Mouse (Mus musculus) lung, postnatal 36 days (tissue): ENCODE measurements at regions not wholly inside any gene's neighbourhood (a gene's known extent, or its start where the extent isn't known, plus 50 kb on each side); places are given as distances from the start of the nearest gene placed in this dataset.

Source experiments
- DNase-seq: peaks from one replicate; pipeline ENCODE4 v3.0.0; 2022; ENCODE audit warnings: mixed read lengths

DNA sequence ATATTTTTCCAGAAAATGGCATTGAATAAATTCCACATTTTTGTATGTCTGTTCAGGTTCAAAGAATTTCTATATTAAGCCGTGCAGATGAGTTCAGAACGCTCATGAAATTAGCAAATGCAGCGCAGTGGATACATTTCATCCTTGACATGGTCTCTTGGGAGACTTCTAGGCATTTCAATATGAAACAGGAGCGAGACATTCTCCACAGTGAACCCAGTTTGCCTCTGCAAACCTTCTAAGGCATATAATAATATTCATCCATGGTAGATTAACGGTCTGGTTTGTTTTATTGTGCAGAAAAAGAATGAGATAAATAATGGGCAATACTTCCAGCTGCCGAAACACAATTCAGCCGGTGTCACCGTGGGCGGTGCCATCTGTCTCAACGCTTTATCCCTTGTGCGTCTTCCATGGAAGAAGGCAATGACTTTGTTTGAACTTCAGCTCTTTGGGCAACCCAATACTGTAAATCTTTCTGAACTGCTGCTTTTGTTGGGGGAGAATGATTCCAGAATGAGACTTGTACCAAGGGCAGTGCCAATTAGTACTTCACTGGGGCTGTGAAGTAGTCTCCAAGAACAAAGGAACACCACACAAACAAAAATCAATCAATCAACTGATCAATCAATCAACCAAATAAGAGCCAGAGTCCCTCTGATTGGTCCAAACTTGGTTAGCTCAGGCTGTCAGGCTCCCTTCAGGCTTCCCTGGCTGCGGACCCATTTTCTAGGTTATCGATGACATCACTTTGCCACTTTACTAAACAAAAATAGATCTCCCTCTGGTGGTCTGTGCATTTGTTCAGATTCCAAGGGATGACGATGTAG is 326.0 kb downstream of the Ice1 start:
- no peak for DNase-seq

DNA sequence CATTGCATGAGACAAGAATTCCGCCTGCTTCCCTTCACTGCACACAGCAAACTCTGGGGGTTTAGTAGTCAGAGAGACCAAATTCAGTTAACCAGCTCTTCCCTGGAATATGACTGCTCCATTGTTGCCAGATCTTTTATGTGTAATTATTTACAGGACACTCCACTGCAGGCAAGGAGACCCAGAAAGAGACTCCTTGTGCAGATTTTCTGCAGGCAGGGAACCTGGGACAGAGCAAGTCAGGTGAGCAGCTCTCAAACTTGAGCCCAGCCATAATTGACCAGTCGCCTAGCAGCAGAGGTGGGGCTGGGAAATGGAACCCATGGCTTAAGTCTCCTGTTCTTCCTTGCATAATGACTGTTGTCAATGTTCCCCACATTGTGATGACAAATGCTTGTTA is 324.2 kb downstream of the Ice1 start:
- no peak for DNase-seq

DNA sequence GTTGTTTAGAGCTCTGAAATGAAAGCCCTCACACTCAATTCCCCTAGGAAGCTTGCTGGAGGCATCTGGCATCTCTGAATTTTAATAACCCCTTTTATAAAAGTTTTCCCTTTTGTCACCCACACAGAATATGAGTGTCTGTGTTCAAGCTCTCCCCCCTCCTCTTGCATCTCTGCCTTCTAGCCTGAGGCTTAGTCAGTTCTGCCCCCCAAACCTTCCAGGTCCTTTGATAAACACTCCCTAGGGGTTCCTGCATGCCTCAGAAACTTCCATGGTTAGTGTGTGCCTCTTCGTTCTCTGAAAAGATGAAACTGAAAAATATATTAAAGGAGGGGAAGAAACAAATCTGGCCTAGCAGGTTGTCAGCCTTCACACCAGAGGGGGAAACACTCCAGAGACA is 313.9 kb downstream of the Ice1 start:
- no peak for DNase-seq

DNA sequence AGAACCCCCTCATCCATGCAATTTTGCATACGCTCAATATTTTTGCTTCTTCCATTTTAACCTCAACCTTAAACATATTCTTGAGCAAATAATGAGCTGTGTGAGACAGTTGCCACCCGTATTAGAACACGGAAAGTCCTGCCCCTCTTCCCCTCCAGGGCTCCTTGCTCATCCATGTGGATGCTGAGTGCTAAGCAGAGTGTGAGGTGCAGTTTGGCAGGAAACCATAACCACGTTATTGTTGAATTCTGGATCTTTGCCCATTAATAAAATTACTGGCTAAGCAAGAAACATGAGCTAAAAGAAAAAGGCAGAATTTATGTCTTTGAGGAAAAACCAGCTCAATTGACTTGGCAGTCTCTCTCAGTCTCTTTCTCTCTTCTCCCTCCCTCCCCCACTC is 301.4 kb downstream of the Ice1 start:
- DNase-seq, result no peak

DNA sequence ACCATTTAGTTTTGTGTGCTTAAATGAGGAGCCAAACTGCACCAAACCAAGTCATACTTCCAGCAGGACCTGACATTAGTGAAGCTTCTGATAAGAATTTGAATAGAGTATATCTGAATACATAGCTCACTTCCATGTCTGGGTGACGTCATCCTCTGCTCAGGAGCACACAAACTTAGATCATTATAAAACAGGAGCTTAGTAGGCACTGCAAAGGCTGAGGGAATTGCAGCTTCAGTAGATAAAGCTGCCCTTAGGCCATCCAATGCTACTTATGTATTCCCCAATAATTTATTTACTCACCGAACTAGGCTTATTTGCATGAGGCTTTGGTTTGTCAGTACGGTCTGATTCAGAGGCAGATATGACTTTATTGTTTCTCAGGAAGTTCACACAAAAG is 297.0 kb downstream of the Ice1 start:
- DNase-seq, result no peak

DNA sequence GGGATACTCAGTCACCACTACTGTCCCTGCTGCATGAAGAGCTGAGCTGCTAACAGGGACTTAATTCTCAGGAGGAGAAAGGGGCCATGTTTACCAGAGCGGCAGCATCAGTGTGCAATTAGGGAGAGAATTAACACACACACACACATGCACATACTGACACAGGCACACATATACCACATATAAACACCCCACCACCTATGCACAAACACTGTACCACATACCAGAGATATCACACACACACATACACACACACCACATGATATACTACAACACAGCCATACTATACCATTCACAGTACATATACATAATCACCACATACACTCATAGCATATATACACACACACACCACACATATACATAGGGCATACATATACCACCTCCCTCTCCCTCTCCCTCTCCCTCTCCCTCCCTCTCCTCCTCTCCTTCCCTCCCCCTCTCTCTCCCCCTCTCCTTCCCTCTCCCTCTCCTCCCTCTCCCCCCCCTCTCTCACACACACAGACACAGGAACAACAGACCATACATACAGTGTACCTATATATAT is 294.2 kb downstream of the Ice1 start:
- DNase-seq, result no peak

DNA sequence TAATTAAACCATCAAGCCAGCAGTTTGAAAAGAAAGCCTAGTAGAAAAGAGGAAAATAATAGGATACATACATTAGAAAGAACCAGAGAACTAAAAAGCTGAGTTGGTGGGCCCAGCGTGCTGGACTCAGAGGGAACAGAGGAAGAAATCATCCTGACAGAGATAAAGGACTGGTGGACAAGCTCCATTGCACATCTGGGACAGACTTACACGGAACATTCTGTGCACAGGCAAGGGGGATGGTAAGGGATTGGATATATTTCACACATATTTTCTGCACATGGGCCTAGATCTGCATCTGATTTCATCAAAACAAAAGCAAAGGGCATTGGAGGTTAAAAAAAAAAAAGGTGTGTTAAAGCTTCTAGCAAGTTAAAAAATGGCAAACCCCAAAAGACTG is 293.5 kb downstream of the Ice1 start:
- DNase-seq, result no peak

DNA sequence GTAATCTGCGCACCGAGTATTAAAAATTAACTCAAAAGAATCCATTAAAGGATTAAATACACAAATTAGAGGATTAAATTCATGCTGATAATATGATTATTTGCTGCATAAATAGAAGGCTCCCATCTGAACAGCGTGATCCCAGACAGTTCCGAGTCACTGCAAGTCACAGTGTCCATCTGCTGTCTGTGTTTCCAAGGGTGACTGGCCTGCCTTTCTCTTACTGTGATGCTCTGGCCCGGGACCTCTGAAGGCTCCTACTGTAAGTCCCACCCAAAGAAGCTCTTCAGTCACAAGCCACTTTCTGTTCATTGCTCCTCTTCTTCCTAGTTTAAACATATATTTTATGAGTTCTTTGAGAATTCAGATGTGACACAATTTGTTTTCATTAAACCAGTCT is 293.1 kb downstream of the Ice1 start:
- no peak for DNase-seq

DNA sequence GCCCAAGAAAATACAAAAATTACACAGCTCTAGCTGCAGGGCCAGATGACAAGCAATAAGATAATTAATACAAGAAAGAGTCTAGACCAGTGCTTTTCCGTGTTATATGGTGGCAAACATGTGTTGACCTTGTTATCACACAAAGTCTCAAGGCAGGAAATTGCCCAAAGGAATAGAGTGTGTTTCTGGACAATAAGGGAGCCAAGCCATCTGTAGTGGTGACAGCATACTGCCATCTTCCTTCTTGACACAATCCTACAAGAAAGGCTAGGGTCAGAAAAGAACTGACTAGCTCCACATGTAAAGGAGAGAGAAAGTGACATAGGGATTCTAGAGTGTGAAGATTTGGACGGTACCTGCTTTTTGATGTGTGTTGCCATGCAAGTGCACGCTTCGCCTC is 289.0 kb downstream of the Ice1 start:
- DNase-seq, result no peak

DNA sequence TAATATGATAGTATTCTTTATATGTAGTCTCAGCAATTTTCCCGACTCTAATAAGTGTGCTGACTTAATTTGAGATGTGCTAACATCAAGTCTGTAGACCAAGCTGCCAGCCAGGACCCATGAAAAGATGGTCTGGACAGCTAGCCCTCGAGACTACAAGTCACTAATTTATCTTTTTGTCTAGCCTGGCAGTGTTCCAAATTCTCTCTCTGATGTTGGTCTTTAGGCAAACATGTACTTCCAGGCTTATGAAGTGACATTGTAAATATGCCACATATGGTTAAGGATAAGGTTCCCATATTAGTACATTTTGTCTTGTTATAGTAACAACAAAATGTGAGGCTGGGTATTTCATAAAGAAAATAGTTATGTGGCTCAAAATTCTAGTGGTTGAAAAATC is 288.5 kb downstream of the Ice1 start:
- DNase-seq, result no peak

DNA sequence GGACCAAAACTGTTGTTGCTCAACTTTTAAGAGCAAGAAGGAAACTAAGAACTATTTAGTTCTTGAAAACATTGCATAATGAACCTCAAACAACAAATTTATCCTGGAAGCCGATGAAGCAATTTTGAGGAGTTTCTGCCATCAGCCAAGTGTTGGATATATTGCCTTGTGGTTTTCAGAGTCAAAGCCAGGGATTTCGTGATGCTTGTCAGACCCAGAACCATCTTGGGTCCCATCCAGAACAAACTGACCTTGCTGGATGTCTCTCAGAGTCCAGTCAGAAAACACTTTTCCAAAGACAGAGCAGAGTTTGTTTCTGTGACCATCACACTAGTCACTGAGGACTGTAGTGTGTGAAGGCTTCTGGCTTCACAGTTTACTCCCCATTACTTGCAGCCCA is 267.8 kb downstream of the Ice1 start:
- peak; percentile 5 for DNase-seq

DNA sequence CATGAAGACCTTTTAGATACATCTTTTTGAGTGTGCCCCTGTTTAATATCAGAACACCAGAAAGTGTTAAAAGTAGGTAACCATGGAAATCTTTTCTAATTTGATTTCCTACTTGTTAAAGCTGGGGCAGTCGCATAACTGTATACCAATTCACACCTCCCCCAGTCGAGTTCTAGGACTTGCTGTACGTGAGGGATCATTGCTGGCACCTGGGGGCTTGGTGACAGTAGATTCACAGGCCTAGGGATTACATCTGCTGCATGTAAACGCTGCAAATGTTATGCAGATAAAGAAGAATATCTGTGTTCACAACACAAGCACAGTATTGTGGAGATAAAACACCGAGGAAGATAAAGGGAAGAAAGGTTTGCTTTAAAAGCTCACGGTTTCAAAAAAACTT is 256.7 kb downstream of the Ice1 start:
- no peak for DNase-seq

DNA sequence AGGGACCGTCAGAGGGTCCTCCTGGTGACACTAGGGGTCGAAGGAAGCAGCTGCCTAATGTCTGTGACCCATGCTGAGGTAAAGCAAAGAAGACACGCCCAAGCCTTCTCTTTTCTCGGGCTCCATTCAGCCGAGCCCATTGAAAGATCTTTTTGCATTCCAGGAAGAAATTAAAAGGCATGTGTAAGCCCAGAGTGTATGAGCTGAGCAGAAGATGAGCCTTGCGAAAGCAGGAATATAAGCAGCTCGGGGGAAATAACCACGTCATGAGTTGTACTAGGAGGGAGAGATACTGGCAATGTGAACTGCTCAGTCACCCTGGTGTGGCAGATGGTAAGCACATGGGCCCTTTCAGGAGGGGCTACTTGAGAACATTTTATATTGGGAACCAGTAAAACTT is 252.1 kb downstream of the Ice1 start:
- no peak for DNase-seq

DNA sequence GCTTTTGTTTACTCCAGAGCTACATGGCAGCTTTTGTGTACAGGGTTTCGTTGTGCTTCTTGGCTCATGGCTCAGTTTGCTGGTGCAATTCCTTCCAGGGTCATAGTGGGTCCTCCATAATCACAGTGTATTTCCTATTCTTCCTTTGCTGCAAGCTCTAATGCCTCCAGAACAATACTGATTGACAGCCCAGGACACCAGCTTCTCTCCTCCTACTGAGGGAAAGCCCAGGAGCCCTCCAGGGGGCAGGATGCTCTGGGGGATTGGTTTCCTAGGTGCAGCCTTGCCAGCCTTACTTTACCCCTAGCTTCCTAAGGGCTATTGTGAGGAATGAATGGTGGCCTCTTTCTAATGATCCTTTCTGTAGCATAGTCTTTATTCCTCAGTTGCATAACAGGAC is 224.6 kb downstream of the Ice1 start:
- no peak for DNase-seq

DNA sequence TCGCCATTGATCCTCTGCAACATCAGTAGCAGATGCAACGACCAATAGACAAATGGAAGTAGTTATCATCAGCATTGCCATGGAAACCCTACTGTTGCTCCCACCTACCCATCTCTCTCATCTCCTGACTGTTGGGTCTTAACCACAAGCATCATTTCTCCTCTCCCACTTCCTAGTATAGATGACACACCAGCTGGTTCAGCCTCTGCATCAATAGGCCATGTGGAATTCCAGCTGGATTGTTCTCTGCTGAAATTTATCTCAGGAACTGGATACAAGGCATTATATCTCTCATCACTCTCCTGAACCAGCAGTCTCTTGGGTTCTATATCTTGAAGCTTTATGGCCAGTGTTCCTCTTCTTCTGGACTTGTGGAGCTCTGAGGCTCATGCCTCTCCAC is 219.3 kb downstream of the Ice1 start:
- DNase-seq, result no peak

DNA sequence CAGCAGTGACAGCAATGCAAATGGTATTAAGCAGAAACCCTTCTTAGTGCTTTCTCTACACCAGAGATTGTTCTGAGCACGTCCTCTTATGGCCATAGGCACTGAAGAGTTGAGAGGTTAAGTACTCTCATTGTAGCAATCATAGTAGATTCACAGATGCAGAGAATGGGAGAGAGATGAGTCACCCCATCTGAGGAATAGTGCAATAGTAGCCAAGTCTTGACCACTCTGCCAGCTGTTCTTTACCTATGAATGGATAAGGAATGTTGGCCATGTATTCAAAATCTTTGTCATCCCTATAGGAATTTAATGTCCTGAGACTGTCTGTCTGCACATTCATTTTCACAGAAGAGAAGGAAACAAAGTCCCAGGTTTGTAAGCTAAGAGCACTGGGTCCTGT is 198.0 kb downstream of the Ice1 start:
- no peak for DNase-seq

DNA sequence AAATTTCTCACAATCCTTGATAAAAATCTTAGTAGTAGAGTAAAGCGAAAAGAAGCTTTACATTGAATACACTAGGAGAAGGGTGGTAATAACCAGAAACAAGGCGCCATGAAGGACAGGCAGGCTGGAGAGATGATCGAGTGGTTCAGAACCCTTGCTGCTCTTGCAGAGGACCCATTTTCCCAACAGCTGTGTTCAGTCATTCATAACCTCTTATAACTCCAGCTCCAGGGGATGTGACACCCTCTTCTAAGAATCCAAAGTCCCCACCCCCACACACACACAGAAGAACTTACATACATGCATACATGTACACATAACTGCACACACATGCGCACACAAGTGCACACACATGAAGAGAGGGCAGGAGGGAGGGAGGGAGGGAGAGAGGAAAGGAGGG is 190.5 kb downstream of the Ice1 start:
- DNase-seq, result no peak

DNA sequence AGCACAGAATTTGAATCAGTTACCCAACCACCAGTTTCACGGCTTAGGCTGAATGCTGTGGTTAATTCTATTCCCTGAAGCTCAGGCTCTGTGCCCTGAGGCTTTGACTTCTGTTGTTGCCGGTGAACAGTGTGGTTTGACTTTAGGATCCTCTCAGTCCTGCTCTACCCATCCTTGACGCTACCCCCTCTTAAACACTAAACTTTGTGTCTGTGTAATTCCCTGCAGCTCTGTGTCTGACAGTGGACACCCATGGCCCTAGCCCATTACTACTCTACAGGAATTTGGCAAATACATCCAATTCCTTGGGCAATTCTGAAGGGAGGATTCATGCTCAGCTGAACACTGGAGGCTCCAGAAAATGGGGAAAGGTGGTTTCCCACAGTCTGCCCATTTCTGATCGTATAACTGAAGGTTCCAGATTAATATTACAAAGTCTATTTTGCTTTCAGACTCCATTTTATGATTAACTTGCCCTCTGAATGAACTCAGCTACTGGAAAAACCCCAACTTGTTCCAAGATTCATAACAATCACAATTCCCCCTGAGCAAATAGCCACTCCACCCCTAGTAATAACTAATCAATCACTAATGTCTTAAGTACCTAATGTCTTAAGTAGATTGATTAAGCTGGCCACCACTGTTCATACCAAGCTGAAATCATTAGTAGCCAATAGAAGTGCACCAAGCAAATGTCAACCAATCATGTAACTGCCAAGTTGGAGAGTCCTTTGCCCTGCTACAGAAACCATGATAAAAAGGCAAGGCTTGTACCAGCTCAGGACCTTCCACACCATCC is 182.6 kb downstream of the Ice1 start:
- no peak for DNase-seq

DNA sequence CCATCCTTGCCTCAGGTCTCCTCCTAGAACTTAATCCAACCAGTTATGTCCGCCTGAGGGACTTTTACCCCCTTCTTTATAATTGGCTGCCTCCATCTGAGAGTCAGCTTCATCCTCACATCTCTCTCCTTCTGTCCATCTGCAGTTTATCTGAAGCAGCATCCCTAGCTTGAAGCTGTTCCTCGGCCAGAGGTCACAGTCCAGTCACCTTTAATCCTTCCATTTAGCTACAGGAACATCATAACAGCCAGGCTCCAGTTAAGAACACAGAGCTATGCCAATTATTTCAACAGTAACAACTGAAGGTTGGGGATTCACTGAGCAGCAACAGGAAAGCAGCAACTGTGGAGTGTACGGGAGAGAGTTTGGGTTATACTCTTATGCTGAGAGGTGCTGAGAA is 179.0 kb downstream of the Ice1 start:
- DNase-seq, result no peak

DNA sequence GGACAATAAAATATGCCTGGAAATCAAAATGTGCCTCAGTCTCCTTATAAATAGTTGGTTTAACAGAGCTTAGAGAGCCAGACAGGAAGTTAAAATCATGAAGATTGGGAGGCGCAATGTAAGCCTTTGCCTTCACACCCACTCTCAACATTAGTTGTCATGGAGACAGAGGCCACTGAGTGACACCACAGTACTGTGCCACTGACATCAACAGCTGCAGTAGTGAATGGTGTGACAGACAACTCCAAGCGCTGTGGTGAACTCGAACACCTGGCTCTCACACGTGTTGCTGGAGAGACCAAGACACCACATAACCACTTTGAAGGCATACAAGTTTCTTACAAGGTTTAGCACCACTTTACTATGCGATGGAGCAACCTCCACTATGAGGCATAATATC is 172.4 kb downstream of the Ice1 start:
- DNase-seq, result no peak

DNA sequence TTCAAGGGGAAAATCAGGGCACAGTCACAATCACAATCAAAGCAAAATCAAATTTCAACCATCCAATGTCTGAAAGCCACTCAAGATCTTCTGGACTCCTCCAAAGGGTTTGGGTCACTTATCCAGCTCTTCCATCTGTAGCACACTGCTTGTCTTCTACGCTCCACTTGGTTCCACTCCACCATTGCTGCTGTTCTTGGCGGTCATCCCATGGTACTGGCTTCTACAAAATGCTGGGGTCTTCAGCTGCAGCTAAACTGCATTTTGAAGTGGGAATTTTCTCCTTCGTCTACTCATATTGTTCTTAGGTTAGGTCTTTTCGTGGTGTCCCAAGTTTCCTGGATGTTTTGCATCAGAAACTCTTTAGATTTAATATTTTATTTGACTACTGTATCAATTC is 162.7 kb downstream of the Ice1 start:
- no peak for DNase-seq

DNA sequence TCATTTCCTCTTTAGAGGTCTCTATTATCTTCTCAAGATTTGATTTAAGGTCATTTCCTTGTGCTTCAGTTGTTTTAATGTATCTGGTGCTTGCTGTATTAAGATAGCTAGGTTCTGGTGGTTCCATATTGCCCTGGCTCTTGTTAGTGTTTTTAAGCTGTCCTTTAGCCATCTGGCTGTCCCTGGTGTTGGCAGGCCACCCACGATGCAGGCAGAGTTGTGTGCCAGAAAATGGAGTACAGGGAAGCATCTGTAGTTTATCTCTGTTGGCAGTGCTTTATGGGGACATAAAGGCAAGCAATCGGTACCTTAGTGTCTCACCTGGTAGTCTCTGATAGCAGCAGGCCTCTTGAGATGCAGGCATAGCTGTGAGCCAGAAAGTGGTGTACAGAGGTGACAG is 162.1 kb downstream of the Ice1 start:
- no peak for DNase-seq

DNA sequence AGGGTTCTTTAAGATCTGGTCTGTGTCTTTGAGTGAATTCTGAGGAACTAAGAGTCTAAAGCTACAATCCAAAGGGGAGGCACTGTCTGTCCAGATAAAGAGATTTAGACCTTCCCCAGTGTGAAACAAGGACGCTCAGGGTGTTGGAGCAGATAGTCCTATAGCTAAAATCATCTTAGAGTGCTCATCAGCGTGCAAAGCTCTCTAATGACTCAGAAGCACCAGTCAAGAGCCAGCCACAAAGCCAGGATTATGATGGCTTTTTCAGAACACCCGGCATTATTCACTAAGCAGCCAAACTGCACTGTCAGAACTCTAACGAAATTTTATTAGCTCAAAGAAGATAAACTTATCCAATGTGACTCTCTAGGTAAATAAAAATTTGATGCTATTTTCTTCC is 138.1 kb downstream of the Ice1 start:
- no peak for DNase-seq
